Mouse (Mus musculus): ENCODE data around the gene Abcc12. TPM values are rescaled to one million over a fixed set of nuclear protein-coding genes. Genes with fewer than 3 reads are reported as not detected.

Abcc12 gene
- total RNA-seq, 1 experiment = 0.36 TPM

- TF ChIP-seq MAFK (IDR thresholded peaks at IDR 0.05; ENCODE audit: insufficient read depth, low read depth, low read length) (no peak), ZC3H11A (IDR thresholded peaks at IDR 0.05; ENCODE audit: borderline replicate concordance, low read depth, low read length) (no peak), ZNF384 (IDR thresholded peaks at IDR 0.05; ENCODE audit: low read depth, low read length) (no peak), CHD2 (IDR thresholded peaks at IDR 0.05; ENCODE audit: low read depth, low read length) (no peak), HCFC1 (IDR thresholded peaks at IDR 0.05; ENCODE audit: borderline replicate concordance, insufficient read depth, low read length) (no peak)
- in situ Hi-C loops (cut with MboI; ENCODE audit: low sequenced_read_pairs in 2 of 2, unreplicated experiment in 2 of 2) = no loop called here
Observed at GRCm38 (mm10) chr8:86554220-86554891, 26.1 kb downstream of the Abcc12 start.

GRCm38 (mm10) chr8:86550516-86550915 is 30.0 kb downstream of the Abcc12 start:
- Histone ChIP-seq H3K4me3 (ENCODE audit: insufficient read depth in 1 of 2, low read depth in 1 of 2, low read length in 2 of 2, poor library complexity in 1 of 2, severe bottlenecking in 1 of 2) (no peak overlapping the region), H3K9me3 (ENCODE audit: control insufficient read depth, insufficient read depth, low read depth, low read length) (no peaks in the 10 kb centered on the region), H3K9ac (ENCODE audit: insufficient read depth, low read depth, low read length, poor library complexity, severe bottlenecking) (no peak overlapping the region), H3K36me3 (ENCODE audit: control insufficient read depth, insufficient read depth, low read length, poor library complexity, severe bottlenecking) (no peaks in the 10 kb centered on the region), H3K27ac (ENCODE audit: insufficient read depth, low read depth, low read length, poor library complexity, severe bottlenecking) (no peak overlapping the region), H3K4me1 (ENCODE audit: control insufficient read depth in 2 of 2, insufficient read depth in 2 of 2, low read length in 2 of 2, poor library complexity in 1 of 2) (peaks cover 0 to 2% of the 10 kb centered on the region in 2 experiments; a peak in 1 of 4 replicates)
- TF ChIP-seq HCFC1 (IDR thresholded peaks at IDR 0.05; ENCODE audit: borderline replicate concordance, insufficient read depth, low read length) (no peak), CHD2 (IDR thresholded peaks at IDR 0.05; ENCODE audit: low read depth, low read length) (no peak), MAFK (IDR thresholded peaks at IDR 0.05; ENCODE audit: insufficient read depth, low read depth, low read length) (no peak), ZC3H11A (IDR thresholded peaks at IDR 0.05; ENCODE audit: borderline replicate concordance, low read depth, low read length) (no peak), ZNF384 (IDR thresholded peaks at IDR 0.05; ENCODE audit: low read depth, low read length) (no peak)
- no peak for DNase-seq (ENCODE audit: low read depth, low spot score)
- in situ Hi-C loops (cut with MboI; ENCODE audit: low sequenced_read_pairs in 2 of 2, unreplicated experiment in 2 of 2) = no loop called here

More at GRCm38 (mm10) chr8:86554220-86554891, 26.1 kb downstream of the Abcc12 start:
- no peak overlapping the region for H3K27ac ChIP-seq (ENCODE audit: insufficient read depth, low read depth, low read length, poor library complexity, severe bottlenecking)
- H3K4me1 ChIP-seq (ENCODE audit: control insufficient read depth in 2 of 2, insufficient read depth in 2 of 2, low read length in 2 of 2, poor library complexity in 1 of 2) = peaks cover 0 to 2% of the 10 kb centered on the region in 2 experiments; a peak in 1 of 4 replicates
- no peak overlapping the region for H3K9ac ChIP-seq (ENCODE audit: insufficient read depth, low read depth, low read length, poor library complexity, severe bottlenecking)
- no peaks in the 10 kb centered on the region for H3K36me3 ChIP-seq (ENCODE audit: control insufficient read depth, insufficient read depth, low read length, poor library complexity, severe bottlenecking)
- no peak overlapping the region for H3K4me3 ChIP-seq (ENCODE audit: insufficient read depth in 1 of 2, low read depth in 1 of 2, low read length in 2 of 2, poor library complexity in 1 of 2, severe bottlenecking in 1 of 2)
- no peak for DNase-seq (ENCODE audit: low read depth, low spot score)
- H3K9me3 ChIP-seq (ENCODE audit: control insufficient read depth, insufficient read depth, low read depth, low read length) = no peaks in the 10 kb centered on the region

- H3K9ac ChIP-seq (ENCODE audit: insufficient read depth, low read depth, low read length, poor library complexity, severe bottlenecking) = no peak overlapping the region
- no peak for DNase-seq (ENCODE audit: low read depth, low spot score)
- peaks cover 0 to 2% of the 10 kb centered on the region in 2 experiments; a peak in 1 of 4 replicates for H3K4me1 ChIP-seq (ENCODE audit: control insufficient read depth in 2 of 2, insufficient read depth in 2 of 2, low read length in 2 of 2, poor library complexity in 1 of 2)
- H3K36me3 ChIP-seq (ENCODE audit: control insufficient read depth, insufficient read depth, low read length, poor library complexity, severe bottlenecking) = no peaks in the 10 kb centered on the region
- in situ Hi-C loops (cut with MboI; ENCODE audit: low sequenced_read_pairs in 2 of 2, unreplicated experiment in 2 of 2) = no loop called here
- no peaks in the 10 kb centered on the region for H3K9me3 ChIP-seq (ENCODE audit: control insufficient read depth, insufficient read depth, low read depth, low read length)
- H3K27ac ChIP-seq (ENCODE audit: insufficient read depth, low read depth, low read length, poor library complexity, severe bottlenecking) = no peak overlapping the region
- TF ChIP-seq CHD2 (IDR thresholded peaks at IDR 0.05; ENCODE audit: low read depth, low read length) = no peak
- no peak for TF ChIP-seq HCFC1 (IDR thresholded peaks at IDR 0.05; ENCODE audit: borderline replicate concordance, insufficient read depth, low read length)
- no peak for TF ChIP-seq ZNF384 (IDR thresholded peaks at IDR 0.05; ENCODE audit: low read depth, low read length)
- H3K4me3 ChIP-seq (ENCODE audit: insufficient read depth in 1 of 2, low read depth in 1 of 2, low read length in 2 of 2, poor library complexity in 1 of 2, severe bottlenecking in 1 of 2) = no peak overlapping the region
Observed at GRCm38 (mm10) chr8:86546001-86546400, 34.5 kb downstream of the Abcc12 start.

GRCm38 (mm10) chr8:86540906-86541305 is 39.6 kb downstream of the Abcc12 start:
- Histone ChIP-seq H3K27ac (ENCODE audit: insufficient read depth, low read depth, low read length, poor library complexity, severe bottlenecking) (no peak overlapping the region), H3K4me1 (ENCODE audit: control insufficient read depth in 2 of 2, insufficient read depth in 2 of 2, low read length in 2 of 2, poor library complexity in 1 of 2) (no peaks in the 10 kb centered on the region; a peak in 1 of 4 replicates), H3K9me3 (ENCODE audit: control insufficient read depth, insufficient read depth, low read depth, low read length) (no peaks in the 10 kb centered on the region), H3K9ac (ENCODE audit: insufficient read depth, low read depth, low read length, poor library complexity, severe bottlenecking) (no peak overlapping the region), H3K4me3 (ENCODE audit: insufficient read depth in 1 of 2, low read depth in 1 of 2, low read length in 2 of 2, poor library complexity in 1 of 2, severe bottlenecking in 1 of 2) (no peak overlapping the region), H3K36me3 (ENCODE audit: control insufficient read depth, insufficient read depth, low read length, poor library complexity, severe bottlenecking) (no peaks in the 10 kb centered on the region)
- in situ Hi-C loops (cut with MboI; ENCODE audit: low sequenced_read_pairs in 2 of 2, unreplicated experiment in 2 of 2) = no loop called here
- DNase-seq (ENCODE audit: low read depth, low spot score) = no peak
- no peak for TF ChIP-seq ZC3H11A (IDR thresholded peaks at IDR 0.05; ENCODE audit: borderline replicate concordance, low read depth, low read length)
- no peak for TF ChIP-seq CHD2 (IDR thresholded peaks at IDR 0.05; ENCODE audit: low read depth, low read length)
- TF ChIP-seq HCFC1 (IDR thresholded peaks at IDR 0.05; ENCODE audit: borderline replicate concordance, insufficient read depth, low read length) = no peak
- TF ChIP-seq MAFK (IDR thresholded peaks at IDR 0.05; ENCODE audit: insufficient read depth, low read depth, low read length) = no peak
- TF ChIP-seq ZNF384 (IDR thresholded peaks at IDR 0.05; ENCODE audit: low read depth, low read length) = no peak

Data from ES-E14 (cell line).